Mouse (Mus musculus): ENCODE results near the gene Zfp341. TPM values are rescaled to one million over a fixed set of nuclear protein-coding genes. Genes with fewer than 3 reads are reported as not detected.

Gene Zfp341
- total RNA-seq (2014; fragmentation: Nextera tagmentation) (5.1 and 7.1 TPM in 2 replicates), total RNA-seq (2017) (0.30 and 1.1 TPM in 2 replicates)

DNA sequence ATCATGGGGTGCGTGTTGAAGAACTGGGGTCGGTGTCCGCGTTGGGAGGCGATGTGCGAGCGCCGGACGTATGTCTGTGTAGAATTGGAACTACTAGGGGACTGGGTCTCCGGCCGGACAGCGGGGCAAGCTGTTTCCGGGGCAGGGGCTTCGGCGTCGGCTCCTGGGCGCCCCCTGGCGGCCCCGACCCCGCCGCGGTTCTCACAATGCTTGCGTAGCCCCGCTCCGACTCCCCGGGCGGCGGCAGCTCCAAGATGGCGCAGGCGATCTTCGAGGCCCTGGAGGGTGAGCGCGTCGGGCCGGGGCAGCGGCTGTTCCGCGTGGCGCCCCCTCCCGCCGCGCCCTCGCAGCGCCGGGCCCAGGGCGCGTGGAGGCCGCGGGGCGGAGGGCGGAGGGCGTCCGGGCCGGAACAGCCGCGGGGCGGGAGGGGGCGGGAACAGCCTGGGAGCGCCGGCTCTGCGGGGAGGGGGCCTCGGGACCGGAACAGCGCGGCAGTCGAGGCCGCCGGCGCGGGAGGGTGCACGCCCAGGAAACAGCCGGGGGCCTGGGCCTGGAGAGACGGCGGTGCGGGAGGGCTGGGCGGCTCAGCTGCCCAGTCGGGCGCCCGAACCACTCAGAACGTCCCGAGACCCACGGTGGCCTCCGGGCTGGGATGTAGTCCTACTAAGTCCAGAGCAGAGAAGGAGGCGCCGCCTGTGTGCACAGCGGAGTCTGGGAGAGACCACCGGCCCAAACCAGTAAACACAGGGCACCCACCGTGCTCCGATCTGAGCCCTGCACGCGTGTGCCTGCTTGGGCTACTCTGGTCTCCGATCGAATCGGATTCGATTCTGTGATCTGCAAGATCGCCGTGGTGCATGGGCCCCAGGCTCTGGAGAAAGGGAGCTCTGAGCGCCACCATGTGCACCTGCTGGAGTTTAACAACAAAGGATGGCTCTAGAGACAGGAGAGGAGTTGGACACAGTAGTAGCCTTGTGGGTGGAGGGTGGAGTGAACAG is at the start of gene Zfp341, which contains the start of gene 4930519P11Rik:
Gene Zfp341 (plus strand): TSS at position 180 of the 998 bp plus-strand sequence.
Gene 4930519P11Rik (minus strand): TSS at position 320 of the 998 bp plus-strand sequence.
- peak; percentile 69 for ATAC-seq (replicated peaks; ENCODE audit: low FRiP score, low TSS enrichment, poor library complexity, severe bottlenecking)

DNA sequence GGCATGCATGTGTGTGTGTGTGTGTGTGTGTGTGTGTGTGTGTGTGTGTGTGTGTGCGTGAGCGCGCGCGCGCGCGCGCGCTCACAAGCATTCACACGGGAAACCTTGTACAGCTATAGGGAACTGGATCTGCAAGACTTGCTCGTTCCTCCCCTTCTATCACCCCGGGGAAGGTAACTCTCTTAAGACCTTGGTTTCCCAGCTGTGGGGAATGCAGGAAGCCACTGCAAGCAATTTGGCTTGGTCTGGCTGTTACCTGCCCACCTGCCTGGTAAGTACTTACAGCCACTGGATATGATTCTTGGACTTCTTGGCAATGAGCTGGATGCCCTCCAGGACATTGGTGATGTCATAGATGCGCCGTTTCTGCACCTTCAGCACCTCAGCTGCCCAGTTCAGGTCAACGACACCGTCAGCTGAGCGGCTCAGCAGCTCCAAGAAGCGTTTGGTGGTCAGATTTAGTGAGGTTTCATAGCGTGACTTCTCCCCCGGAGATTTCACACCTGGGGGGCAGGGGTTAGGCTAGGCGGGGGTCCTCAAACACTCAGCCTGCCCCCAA is 49.4 kb upstream of the Zfp341 start:
- ATAC-seq (replicated peaks; ENCODE audit: low FRiP score, low TSS enrichment, poor library complexity, severe bottlenecking): no peak

DNA sequence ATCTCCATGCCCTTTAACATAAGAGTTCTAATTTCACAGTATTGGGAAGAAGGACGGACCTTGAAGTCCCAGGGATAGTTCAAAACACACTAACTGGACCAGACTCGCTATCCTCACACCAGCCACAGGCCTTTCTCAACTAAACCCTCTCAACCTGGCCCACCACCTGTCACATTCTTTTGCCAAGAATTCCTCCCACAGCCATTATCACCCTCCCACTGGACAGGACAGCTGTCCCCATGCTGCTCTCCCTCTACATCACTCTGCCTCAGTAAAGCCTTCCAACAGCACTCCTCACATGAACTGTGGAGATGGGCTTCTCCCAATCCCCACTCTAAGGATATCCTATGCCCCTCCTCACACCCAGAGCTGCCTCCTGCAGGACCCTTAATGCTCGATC is 47.5 kb upstream of the Zfp341 start:
- ATAC-seq (replicated peaks; ENCODE audit: low FRiP score, low TSS enrichment, poor library complexity, severe bottlenecking): no peak

DNA sequence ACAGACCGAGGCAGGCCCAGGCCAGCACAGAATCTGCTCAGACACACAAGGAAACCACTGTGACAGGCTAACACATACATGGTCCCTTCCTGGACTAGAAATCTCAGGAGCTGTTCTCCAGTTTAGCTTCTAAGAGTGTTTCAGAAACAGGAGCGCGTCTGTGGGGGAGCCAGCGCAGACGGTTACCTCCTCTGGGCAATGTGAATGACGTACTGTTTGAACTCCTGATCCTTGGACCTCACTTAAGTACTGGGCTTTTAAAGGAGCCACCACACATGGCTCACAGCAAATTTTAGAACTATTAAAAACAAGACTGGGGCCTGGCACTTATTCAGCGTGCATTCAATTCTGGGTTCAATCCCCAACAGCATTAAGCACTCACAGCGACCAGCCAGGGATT is 46.5 kb upstream of the Zfp341 start:
- no peak for ATAC-seq (replicated peaks; ENCODE audit: low FRiP score, low TSS enrichment, poor library complexity, severe bottlenecking)

DNA sequence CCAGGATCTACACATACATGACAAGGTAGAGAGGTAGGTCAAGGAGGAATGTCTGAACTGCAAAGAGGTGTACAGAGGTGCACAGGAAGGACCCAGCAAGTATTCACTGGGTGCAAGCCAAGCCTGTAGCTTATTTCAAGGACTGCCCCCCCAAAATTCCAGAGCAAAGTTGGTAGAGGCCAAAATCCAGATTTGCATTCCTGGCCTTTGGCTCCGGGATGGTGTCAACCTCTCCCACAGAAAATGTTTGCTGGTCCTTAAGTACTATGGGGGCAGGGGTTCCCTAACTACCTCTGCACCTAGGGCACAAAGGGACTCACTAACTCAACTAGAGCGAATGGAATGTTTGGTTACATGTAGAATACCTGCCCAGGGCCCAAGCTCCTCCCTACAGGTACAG is 45.3 kb upstream of the Zfp341 start:
- no peak for ATAC-seq (replicated peaks; ENCODE audit: low FRiP score, low TSS enrichment, poor library complexity, severe bottlenecking)

DNA sequence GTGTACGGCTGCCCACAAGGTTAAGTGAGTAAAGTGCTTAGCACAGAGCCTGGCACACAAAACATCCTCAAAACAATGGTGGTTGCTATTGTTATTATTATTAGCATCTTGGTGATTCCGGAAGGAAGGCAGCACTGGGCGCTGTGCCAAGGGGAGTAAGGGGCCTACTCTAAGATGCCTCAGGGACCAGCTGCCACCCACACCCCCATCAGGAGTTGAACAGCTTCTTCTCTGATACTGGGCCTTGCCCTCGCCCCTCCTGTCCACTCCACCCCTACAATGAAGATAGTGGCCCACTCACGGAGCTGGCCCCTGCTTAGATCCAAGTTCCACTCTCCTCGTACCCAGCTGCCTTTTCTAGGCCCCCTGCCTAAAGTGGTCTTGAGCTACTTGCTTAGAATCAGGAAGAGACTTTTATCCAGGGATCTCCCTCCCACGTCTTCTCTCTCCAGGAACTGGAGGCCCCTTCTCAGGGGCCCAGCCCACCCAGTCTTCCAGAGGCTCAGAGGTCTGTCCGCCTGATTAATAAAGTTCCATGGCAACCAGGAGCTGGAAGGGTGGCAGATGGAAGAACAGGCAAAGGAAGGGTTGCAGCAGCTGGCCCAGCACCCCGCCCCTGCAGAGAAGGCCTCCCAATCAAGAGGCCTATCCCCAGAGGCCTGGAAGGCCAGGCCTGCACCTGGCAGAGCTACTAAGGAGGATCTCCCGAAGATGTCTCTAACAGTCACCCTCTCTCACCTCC is 44.6 kb upstream of the Zfp341 start:
- ATAC-seq (replicated peaks; ENCODE audit: low FRiP score, low TSS enrichment, poor library complexity, severe bottlenecking): peak; percentile 45

DNA sequence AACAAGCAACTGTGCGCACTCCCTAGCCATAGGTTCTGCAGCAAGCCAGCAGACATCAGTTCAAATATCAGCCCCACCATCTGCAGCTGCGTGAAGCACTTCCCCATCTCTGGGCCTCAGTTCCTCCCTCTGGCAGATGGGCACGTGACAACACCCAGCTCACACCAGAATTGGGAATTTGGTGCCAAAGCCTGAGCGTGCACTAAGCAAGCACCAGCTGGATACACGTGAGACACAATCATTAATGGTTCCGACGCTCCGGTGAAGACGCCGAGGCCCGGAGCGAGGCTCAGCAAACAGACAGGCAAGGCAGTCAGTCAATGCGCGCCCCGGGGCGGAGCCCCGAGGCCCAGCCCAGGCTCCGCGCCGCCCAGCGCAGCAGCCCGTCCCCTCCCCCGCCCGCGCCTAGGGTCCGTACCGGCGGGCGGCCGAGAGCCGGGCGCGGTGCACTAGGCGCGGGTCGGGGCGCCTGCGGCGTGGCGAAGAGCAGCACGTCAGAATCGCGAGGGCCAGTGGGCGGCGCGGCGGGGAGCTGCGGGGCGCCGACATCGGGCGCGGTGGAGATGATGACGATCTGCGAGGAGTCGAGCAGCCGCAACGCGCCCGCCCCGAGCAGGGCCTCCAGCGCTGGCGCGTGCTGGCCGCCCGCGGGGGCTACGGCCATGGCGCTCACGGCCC is 43.9 kb upstream of the Zfp341 start:
- ATAC-seq (replicated peaks; ENCODE audit: low FRiP score, low TSS enrichment, poor library complexity, severe bottlenecking): peak; percentile 57

DNA sequence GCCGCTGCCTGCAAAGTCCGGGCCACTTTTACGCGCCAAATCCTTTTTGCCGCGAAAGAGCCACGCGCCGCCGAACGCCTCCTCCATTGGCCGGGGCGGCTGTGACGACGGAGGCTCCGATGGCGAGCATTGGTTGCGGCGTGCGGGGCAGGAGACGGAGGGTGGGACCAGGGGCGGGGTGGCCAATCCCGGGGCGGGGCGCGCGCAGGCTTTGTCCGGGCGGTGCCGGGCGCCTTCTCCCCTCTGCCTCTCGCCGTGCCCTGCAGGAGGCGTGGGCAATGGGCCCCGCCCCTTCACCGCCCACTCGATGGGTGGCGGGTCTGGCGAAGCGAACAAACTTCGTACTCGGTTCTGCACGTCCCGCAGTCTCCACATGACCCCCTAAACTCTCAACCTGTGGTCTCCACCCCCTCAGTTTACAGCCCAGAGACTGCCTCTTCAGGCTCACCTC is 43.2 kb upstream of the Zfp341 start, which contains the start of gene E2f1:
Gene E2f1 (minus strand): TSS at position 57 of the 451 bp plus-strand sequence.
- peak; percentile 85 for ATAC-seq (replicated peaks; ENCODE audit: low FRiP score, low TSS enrichment, poor library complexity, severe bottlenecking)

DNA sequence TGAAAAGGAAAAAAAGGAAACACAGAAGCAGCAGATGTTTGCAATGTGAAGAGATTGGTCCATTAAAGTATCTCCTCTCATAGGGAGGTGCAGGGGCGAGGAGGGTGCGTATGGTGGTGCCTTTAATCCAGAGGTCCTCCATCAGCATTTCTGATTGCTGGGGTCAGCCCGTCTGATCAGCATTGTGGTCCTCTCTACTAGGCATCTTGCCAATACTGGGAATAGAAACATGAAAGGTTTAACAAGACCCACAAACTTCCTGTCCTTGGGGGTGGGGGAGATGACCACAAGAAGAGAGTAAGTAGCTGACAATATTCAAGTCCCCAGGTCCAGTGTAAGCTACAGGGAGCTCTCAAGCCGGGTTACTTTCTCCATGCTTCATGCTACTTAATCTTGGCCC is 42.4 kb upstream of the Zfp341 start:
- ATAC-seq (replicated peaks; ENCODE audit: low FRiP score, low TSS enrichment, poor library complexity, severe bottlenecking): no peak

DNA sequence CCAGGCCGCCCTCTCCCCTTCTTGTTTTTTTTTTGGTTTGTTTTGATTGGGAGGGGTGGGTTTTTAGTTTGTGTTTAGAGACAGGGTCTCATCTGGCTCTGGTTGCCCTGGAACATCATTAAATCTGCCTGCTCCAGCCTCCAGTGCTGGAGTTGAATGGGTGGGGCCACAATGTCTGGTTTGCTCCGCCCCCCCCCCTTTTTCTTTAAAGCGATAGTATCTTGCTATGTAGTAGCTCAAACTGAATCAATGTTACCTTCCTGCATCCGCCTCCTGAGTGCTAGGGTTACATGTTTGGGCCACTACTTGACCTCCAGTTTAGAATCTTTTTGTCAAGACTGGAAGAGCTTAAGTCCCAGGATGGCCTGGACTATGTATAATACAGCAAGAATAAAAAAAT is 41.8 kb upstream of the Zfp341 start:
- ATAC-seq (replicated peaks; ENCODE audit: low FRiP score, low TSS enrichment, poor library complexity, severe bottlenecking): no peak

DNA sequence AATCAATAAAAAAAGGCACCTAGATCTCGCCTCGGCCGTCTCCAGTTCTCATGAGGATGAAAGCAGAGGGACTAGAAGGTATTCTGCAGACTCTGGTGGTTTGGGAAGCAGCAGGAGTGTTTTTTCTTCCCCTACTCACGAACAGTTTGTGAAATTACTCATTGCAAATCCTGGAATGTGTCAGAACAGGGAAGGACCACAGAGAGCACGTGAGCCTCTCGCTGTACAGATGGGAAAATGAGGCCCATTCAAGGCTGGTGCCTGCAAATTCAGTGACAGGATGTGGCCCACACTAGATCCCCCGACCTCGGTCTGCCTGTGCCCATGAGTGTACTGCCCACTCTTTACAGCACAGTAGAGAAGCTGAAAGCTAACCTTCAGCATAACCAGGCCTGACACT is 41.1 kb upstream of the Zfp341 start:
- no peak for ATAC-seq (replicated peaks; ENCODE audit: low FRiP score, low TSS enrichment, poor library complexity, severe bottlenecking)

DNA sequence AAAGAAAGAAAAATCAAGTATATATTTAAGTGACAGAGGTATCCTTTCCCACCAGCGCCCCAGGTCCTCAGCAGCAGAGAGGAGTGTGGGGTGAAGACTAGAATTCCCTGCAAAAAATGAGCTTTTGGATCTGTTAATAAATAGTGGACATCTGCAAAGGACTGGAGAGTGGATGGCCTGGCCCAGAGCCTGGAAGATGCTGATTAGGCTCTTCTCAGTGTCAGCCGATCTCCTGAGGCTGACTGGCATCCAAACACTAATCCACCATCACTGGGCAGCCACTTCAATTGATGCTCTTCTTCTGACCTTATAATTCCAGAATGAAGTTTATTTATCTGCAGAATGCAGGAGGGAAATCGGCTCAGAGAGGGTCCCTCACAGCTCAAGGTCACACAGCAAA is 40.1 kb upstream of the Zfp341 start:
- no peak for ATAC-seq (replicated peaks; ENCODE audit: low FRiP score, low TSS enrichment, poor library complexity, severe bottlenecking)

DNA sequence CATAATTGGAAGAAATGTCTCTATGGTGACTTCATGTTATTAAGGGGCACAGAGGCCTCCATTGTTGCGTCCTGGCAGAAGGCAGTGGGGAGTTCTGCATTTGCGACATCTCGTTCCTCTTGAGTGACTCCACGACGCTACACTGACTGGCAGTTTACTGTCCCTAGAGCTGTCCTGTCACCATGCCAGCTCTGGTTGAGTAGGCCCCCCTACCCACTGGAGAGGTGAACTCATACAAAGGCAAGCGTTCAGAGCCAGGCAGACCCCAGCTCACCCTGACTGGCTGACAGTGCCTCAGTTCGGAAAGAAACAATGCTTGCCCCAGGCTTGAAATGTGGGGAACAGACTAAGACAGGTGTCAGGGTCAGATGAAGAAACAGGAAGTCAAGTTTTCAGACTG is 38.8 kb upstream of the Zfp341 start:
- no peak for ATAC-seq (replicated peaks; ENCODE audit: low FRiP score, low TSS enrichment, poor library complexity, severe bottlenecking)

DNA sequence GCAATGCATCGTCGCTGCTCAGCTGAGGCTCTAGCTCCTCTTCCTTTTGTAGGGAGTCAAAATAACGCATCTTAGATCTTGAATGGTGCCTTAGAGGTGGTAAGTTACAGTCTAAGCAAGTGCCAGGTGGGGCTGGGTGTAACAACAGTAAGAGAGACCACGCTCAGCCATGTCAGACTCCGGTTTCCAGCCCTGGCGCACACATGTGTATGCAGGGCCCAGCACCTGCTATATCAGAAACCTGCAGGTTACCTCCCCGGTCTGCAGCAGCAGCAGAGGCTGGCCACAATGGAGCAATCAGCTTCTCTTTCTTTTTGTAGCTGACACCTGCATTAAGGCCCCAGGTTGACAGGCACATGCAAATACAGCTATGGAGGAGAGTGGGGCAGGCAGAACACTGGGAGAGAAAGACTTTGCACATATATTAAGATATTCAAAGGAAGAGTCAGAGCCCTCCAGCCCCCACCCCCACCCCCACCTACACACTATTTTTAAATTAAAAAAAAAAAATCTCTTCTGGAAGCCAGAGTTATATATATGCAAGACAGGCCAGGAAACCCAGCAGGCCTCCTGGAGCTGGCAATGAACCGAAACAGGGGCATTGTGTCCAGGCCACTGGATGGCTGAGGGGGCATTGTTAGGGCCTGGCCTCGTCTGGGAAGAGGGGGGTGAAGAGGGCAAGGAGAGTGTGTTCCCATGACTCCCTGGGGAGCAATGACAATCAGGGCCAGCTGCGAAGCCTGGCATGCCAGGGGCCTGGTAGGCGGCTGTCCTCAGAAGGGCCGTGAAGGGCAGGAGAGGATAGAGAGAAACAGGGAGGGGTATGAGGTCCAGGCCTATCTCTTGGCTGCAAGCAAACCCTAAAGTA is 36.0 kb upstream of the Zfp341 start:
- no peak for ATAC-seq (replicated peaks; ENCODE audit: low FRiP score, low TSS enrichment, poor library complexity, severe bottlenecking)

DNA sequence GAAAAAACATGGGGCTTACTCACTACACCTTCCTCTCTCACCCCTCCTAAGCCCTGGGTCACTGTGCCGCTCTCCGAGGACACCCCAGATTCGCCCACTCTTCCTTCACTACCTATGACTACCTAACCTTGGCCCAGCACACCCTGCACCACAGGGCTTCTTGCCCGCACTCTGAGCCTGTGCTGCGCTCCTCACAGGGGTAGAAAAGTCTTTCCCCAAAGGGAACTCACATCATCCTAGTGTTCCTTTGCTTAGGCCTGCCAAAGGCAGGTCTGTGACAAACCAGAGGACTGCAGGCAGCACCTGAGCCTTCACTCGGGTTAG is 35.4 kb upstream of the Zfp341 start:
- ATAC-seq (replicated peaks; ENCODE audit: low FRiP score, low TSS enrichment, poor library complexity, severe bottlenecking): no peak

DNA sequence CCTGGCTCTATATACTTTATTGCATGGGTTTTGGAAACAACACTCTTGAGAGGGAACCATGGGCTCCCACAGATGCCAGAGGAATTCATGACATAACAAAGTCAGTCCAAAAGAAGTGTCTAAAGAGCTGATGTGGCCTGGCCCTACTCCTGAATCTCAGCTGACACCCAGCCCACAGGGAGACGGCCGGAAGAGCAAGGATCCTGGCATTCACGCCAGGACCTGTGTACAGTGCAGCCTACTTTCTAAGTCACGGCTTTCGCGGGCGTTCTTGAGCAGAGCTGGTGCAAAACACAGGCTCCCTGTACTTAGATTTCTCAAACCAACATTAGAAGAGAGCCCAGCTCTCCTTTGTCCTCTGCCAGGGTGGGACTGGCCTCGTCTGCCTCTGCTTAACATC is 32.5 kb upstream of the Zfp341 start:
- ATAC-seq (replicated peaks; ENCODE audit: low FRiP score, low TSS enrichment, poor library complexity, severe bottlenecking): no peak

DNA sequence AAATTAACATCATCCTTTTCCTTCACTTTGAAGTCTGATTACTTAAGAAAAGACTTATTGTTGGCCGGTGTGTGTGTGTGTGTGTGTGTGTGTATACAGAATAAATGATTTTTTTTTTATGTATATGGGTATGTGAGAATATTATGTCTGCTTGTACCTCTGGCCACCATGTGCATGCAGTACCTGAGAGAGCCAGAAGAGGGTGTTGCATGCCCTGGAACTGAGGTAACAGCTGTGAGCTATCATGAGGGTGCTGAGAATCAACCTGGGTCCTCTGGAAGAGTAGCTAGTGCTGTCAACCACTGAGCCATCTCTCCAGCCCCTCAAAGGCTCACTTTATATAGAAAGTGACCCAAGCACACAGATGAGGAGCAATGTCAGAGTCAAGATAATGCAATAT is 31.7 kb upstream of the Zfp341 start:
- ATAC-seq (replicated peaks; ENCODE audit: low FRiP score, low TSS enrichment, poor library complexity, severe bottlenecking): no peak

All from megakaryocyte-erythroid progenitor cell, adult 5-6 weeks (primary cell).